Mouse (Mus musculus): ENCODE results near the gene Cldn6. TPM values are rescaled to one million over a fixed set of nuclear protein-coding genes. Genes with fewer than 3 reads are reported as not detected.
A peak's percentile ranks its signal among the peaks of the same experiment; 100 is the strongest.

Cldn6 gene
- polyA plus RNA-seq, 1 experiment from 2014 or later = not detected

- POLR2A ChIA-PET = interaction anchor here (1.3 kb wide), 1 partner anchor 11 kb away, joined by 3 read pairs; no protein-coding TSS in a partner anchor
- no peak for DNase-seq (ENCODE audit: low read depth, low spot score)
- CTCF ChIA-PET = interaction anchor here (3.8 kb wide), 1 partner anchor 11 kb away, joined by 11 read pairs; no protein-coding TSS in a partner anchor
- in situ Hi-C loops (cut with MboI; ENCODE audit: low pct_unique_long_range_greater_than_20kb) = no loop called here
- TF ChIP-seq CTCF (IDR thresholded peaks at IDR 0.05) = no peak
- no peak for ATAC-seq
- H3K27me3 ChIP-seq = peaks cover 12% of the 10 kb centered on the region
Observed at GRCm38 (mm10) chr17:23717003-23717402, 38.0 kb downstream of the Cldn6 start.

- peaks cover 9% of the 10 kb centered on the region for H3K27me3 ChIP-seq
- POLR2A ChIA-PET = no interaction called here
- in situ Hi-C loops (cut with MboI; ENCODE audit: low pct_unique_long_range_greater_than_20kb) = no loop called here
- TF ChIP-seq CTCF (IDR thresholded peaks at IDR 0.05) = no peak
- no peak for DNase-seq (ENCODE audit: low read depth, low spot score)
- CTCF ChIA-PET = no interaction called here
- no peak for ATAC-seq
Observed at GRCm38 (mm10) chr17:23719455-23719854, 40.4 kb downstream of the Cldn6 start.

GRCm38 (mm10) chr17:23721886-23722285, 42.8 kb downstream of the Cldn6 start:
- ChIA-PET CTCF (interaction anchor here (0.9 to 4.2 kb wide), 2 partner anchors 8 to 16 kb away, joined by 3 to 21 read pairs; no protein-coding TSS in a partner anchor), POLR2A (no interaction called here)
- ATAC-seq = no peak
- in situ Hi-C loops (cut with MboI; ENCODE audit: low pct_unique_long_range_greater_than_20kb) = no loop called here
- TF ChIP-seq CTCF (IDR thresholded peaks at IDR 0.05) = no peak
- DNase-seq (ENCODE audit: low read depth, low spot score) = no peak
- H3K27me3 ChIP-seq = peaks cover 9% of the 10 kb centered on the region

- POLR2A ChIA-PET = interaction anchor here (1.1 kb wide), 1 partner anchor 55 kb away, joined by 4 read pairs; no protein-coding TSS in a partner anchor
- in situ Hi-C loops (cut with MboI; ENCODE audit: low pct_unique_long_range_greater_than_20kb) = no loop called here
Observed at GRCm38 (mm10) chr17:23722376-23723125, 43.5 kb downstream of the Cldn6 start, which contains the start of gene 1520401A03Rik. 1520401A03Rik (minus strand) TSS chr17:23722783.

GRCm38 (mm10) chr17:23725477-23725876, 46.4 kb downstream of the Cldn6 start:
- peaks cover 3% of the 10 kb centered on the region for H3K27me3 ChIP-seq
- CTCF ChIA-PET = interaction anchor here (1.2 to 1.7 kb wide), 3 partner anchors 13 to 19 kb away, joined by 3 to 6 read pairs (median 3); no protein-coding TSS in a partner anchor
- DNase-seq (ENCODE audit: low read depth, low spot score) (no peak), ATAC-seq (no peak)
- POLR2A ChIA-PET = no interaction called here
- TF ChIP-seq CTCF (IDR thresholded peaks at IDR 0.05) = no peak
- in situ Hi-C loops (cut with MboI; ENCODE audit: low pct_unique_long_range_greater_than_20kb) = no loop called here

More at GRCm38 (mm10) chr17:23722376-23723125, 43.5 kb downstream of the Cldn6 start, which contains the start of gene 1520401A03Rik:
- peaks cover 9% of the 10 kb centered on the region for H3K27me3 ChIP-seq
- DNase-seq (ENCODE audit: low read depth, low spot score) = no peak
- no peak for TF ChIP-seq CTCF (IDR thresholded peaks at IDR 0.05)
- CTCF ChIA-PET = interaction anchor here (0.9 to 4.2 kb wide), 2 partner anchors 8 to 16 kb away, joined by 3 to 21 read pairs; no protein-coding TSS in a partner anchor
- ATAC-seq = no peak

- in situ Hi-C loops (cut with MboI; ENCODE audit: low pct_unique_long_range_greater_than_20kb) = no loop called here
- ChIA-PET POLR2A (interaction anchor here (1.1 kb wide), 1 partner anchor 14 kb away, joined by 4 read pairs; no protein-coding TSS in a partner anchor), CTCF (interaction anchor here (1.2 to 1.3 kb wide), 2 partner anchors 17 to 20 kb away, joined by 3 to 6 read pairs; no protein-coding TSS in a partner anchor)
Observed at GRCm38 (mm10) chr17:23725999-23726757, 47.1 kb downstream of the Cldn6 start, which contains the start of gene Pkmyt1. Pkmyt1 (plus strand) TSS chr17:23726336.

GRCm38 (mm10) chr17:23726758-23727142, 47.7 kb downstream of the Cldn6 start:
- peaks cover 3% of the 10 kb centered on the region for H3K27me3 ChIP-seq
- DNase-seq (ENCODE audit: low read depth, low spot score) = no peak
- TF ChIP-seq CTCF (IDR thresholded peaks at IDR 0.05) = no peak
- ChIA-PET POLR2A (interaction anchor here (1.1 kb wide), 1 partner anchor 13 kb away, joined by 4 read pairs; no protein-coding TSS in a partner anchor), CTCF (no interaction called here)
- peak; percentile 52 for ATAC-seq
- in situ Hi-C loops (cut with MboI; ENCODE audit: low pct_unique_long_range_greater_than_20kb) = no loop called here

More at GRCm38 (mm10) chr17:23725999-23726757, 47.1 kb downstream of the Cldn6 start, which contains the start of gene Pkmyt1:
- DNase-seq (ENCODE audit: low read depth, low spot score) = no peak
- peak; percentile 82 for ATAC-seq
- TF ChIP-seq CTCF (IDR thresholded peaks at IDR 0.05) = no peak
- peaks cover 3% of the 10 kb centered on the region for H3K27me3 ChIP-seq

GRCm38 (mm10) chr17:23730441-23730840, 51.4 kb downstream of the Cldn6 start:
- H3K27me3 ChIP-seq = no peaks in the 10 kb centered on the region
- no peak for ATAC-seq
- CTCF ChIA-PET = no interaction called here
- in situ Hi-C loops (cut with MboI; ENCODE audit: low pct_unique_long_range_greater_than_20kb) = no loop called here
- TF ChIP-seq CTCF (IDR thresholded peaks at IDR 0.05) = no peak
- no peak for DNase-seq (ENCODE audit: low read depth, low spot score)
- POLR2A ChIA-PET = no interaction called here

Other genes starting within 250 kb of the Cldn6 start
- not detected for gene Vmn2r117, start 199.6 kb upstream of the Cldn6 start, polyA plus RNA-seq (2021)
- 8.6 TPM for gene Zfp213, start 115.0 kb upstream of the Cldn6 start, polyA plus RNA-seq (2021)
- 6.8 TPM for gene Zfp13, start 79.8 kb upstream of the Cldn6 start, polyA plus RNA-seq (2021)
- gene Zscan10, start 78.4 kb upstream of the Cldn6 start, polyA plus RNA-seq (2021) = not detected
- gene Mmp25, start 34.0 kb upstream of the Cldn6 start, polyA plus RNA-seq (2021) = not detected
- gene Bicdl2, start 18.7 kb upstream of the Cldn6 start, polyA plus RNA-seq (2021) = 0.22 TPM
- gene Hcfc1r1, start 5.7 kb upstream of the Cldn6 start, polyA plus RNA-seq (2021) = 261 TPM
- gene Thoc6, start 5.4 kb upstream of the Cldn6 start, polyA plus RNA-seq (2021) = 32.9 TPM
- gene Tnfrsf12a, start 1.8 kb upstream of the Cldn6 start, polyA plus RNA-seq (2021) = 421 TPM
- gene Cldn9, start 4.8 kb downstream of the Cldn6 start, polyA plus RNA-seq (2021) = 0.05 TPM
- not detected for gene 1520401A03Rik, start 43.5 kb downstream of the Cldn6 start, polyA plus RNA-seq (2021)
- 13.3 TPM for gene Pkmyt1, start 47.1 kb downstream of the Cldn6 start, polyA plus RNA-seq (2021)
- 7.3 TPM for gene Paqr4, start 61.6 kb downstream of the Cldn6 start, polyA plus RNA-seq (2021)
- not detected for gene Kremen2, start 66.6 kb downstream of the Cldn6 start, polyA plus RNA-seq (2021)
- gene Flywch1, start 92.4 kb downstream of the Cldn6 start, polyA plus RNA-seq (2021) = 96.0 TPM
- 7.9 TPM for gene Flywch2, start 106.8 kb downstream of the Cldn6 start, polyA plus RNA-seq (2021)
- 314 TPM for gene Srrm2, start 111.3 kb downstream of the Cldn6 start, polyA plus RNA-seq (2021)
- gene Elob, start 149.9 kb downstream of the Cldn6 start, polyA plus RNA-seq (2021) = 610 TPM
- not detected for gene Prss33, start 156.8 kb downstream of the Cldn6 start, polyA plus RNA-seq (2021)
- 0.45 TPM for gene Prss32, start 164.6 kb downstream of the Cldn6 start, polyA plus RNA-seq (2021)
- 0.35 TPM for gene Prss41, start 164.9 kb downstream of the Cldn6 start, polyA plus RNA-seq (2021)
- gene Prss21, start 188.8 kb downstream of the Cldn6 start, polyA plus RNA-seq (2021) = not detected
- gene Dcpp1, start 201.6 kb downstream of the Cldn6 start, polyA plus RNA-seq (2021) = not detected
- not detected for gene Dcpp2, start 201.6 kb downstream of the Cldn6 start, polyA plus RNA-seq (2021)
- gene Dcpp3, start 238.2 kb downstream of the Cldn6 start, polyA plus RNA-seq (2021) = not detected